Mouse (Mus musculus): ENCODE results near the gene Tlr13. TPM values are rescaled to one million over a fixed set of nuclear protein-coding genes. Genes with fewer than 3 reads are reported as not detected.
"Not testable (repeated sequence)": the region's sequence is repeated elsewhere in the genome, so short reads cannot be mapped to it uniquely, and the experiment has no call there.

Gene Tlr13
- polyA plus RNA-seq, 1 experiment from 2014 or later = 0.67 TPM

- H3K9ac ChIP-seq (ENCODE audit: low read depth, low read length) = no peak overlapping the region
- peak; percentile 81 for ATAC-seq
- H3K4me3 ChIP-seq (ENCODE audit: low read length) = peak overlapping the region; percentile 32
- no peaks in the 10 kb centered on the region for H3K9me3 ChIP-seq (ENCODE audit: control insufficient read depth, low read length)
- H3K4me2 ChIP-seq (ENCODE audit: low read depth, low read length) = no peak overlapping the region
- H3K27ac ChIP-seq (ENCODE audit: low read length) = no peak overlapping the region
- no peaks in the 10 kb centered on the region for H3K4me1 ChIP-seq (ENCODE audit: control insufficient read depth, insufficient read depth, low read length)
- WGBS = 52% methylated on average over 5 of the region's 6 CpGs
- H3K36me3 ChIP-seq (ENCODE audit: control insufficient read depth, insufficient read depth, low read length) = no peaks in the 10 kb centered on the region
- no peaks in the 10 kb centered on the region for H3K27me3 ChIP-seq (replicated peaks; ENCODE audit: control insufficient read depth, insufficient read depth, low read length)
These were observed 28.8 kb downstream of the Tlr13 start for GRCm38 (mm10) chrX:106171853-106172154.

DNA sequence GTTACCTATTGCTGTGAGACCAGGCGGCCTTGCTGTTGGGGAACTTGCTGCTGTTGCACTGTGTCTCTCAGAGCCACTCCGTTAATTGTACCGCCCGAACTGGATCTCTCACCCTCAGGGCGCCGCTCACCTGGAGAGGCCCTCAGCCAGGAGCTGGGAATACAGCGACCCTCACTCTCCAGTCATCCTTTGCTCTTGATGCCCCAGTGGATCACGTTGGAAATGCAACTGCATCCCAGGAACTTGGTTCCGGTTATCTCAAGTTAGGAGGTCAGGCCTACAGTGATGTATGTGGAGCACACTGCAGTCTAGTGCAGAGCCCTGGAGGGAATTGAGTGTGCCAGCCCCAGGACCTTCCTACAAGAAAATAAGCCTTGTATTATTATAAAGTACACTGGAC lies 33.3 kb downstream of the Tlr13 start:
- H3K27ac ChIP-seq (ENCODE audit: low read length) = no peak overlapping the region
- ATAC-seq = no peak
- H3K4me2 ChIP-seq (ENCODE audit: low read depth, low read length) = no peak overlapping the region
- no peaks in the 10 kb centered on the region for H3K9me3 ChIP-seq (ENCODE audit: control insufficient read depth, low read length)
- WGBS = 59% methylated on average over 9 of the region's 9 CpGs
- H3K4me3 ChIP-seq (ENCODE audit: low read length) = no peak overlapping the region
- no peaks in the 10 kb centered on the region for H3K4me1 ChIP-seq (ENCODE audit: control insufficient read depth, insufficient read depth, low read length)
- H3K9ac ChIP-seq (ENCODE audit: low read depth, low read length) = no peak overlapping the region
- no peaks in the 10 kb centered on the region for H3K27me3 ChIP-seq (replicated peaks; ENCODE audit: control insufficient read depth, insufficient read depth, low read length)
- no peaks in the 10 kb centered on the region for H3K36me3 ChIP-seq (ENCODE audit: control insufficient read depth, insufficient read depth, low read length)

GRCm38 (mm10) chrX:106184279-106184678 lies 41.3 kb downstream of the Tlr13 start:
- no peaks in the 10 kb centered on the region for H3K9me3 ChIP-seq (ENCODE audit: control insufficient read depth, low read length)
- H3K27ac ChIP-seq (ENCODE audit: low read length) = no peak overlapping the region
- H3K36me3 ChIP-seq (ENCODE audit: control insufficient read depth, insufficient read depth, low read length) = no peaks in the 10 kb centered on the region
- H3K4me1 ChIP-seq (ENCODE audit: control insufficient read depth, insufficient read depth, low read length) = 0 out of 2 replicates have a peak, but pooled peaks cover 5% of the 10 kb centered on the region
- H3K9ac ChIP-seq (ENCODE audit: low read depth, low read length) = no peak overlapping the region
- H3K27me3 ChIP-seq (replicated peaks; ENCODE audit: control insufficient read depth, insufficient read depth, low read length) = no peaks in the 10 kb centered on the region
- ATAC-seq = no peak
- WGBS = 52% methylated on average over 4 of the region's 4 CpGs
- H3K4me3 ChIP-seq (ENCODE audit: low read length) = no peak overlapping the region
- no peak overlapping the region for H3K4me2 ChIP-seq (ENCODE audit: low read depth, low read length)

DNA sequence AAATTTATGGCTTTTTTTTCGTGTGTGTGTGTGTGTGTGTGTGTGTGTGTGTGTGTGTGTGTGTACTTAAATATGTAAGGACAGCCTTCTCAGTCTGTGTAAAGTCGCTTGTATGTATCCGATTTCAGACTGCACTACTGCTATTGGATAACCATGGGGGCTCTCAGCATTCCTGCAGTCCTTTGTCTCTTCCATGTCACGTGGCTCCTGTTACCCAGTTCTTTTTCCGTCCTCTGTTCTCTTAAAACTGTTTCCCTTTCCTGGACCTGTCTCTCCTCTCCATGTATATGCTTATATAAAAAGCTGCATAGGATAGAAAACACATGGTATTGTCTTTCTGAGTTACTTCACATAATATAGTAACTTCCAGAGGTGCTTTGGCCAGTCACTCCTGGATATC lies 42.7 kb downstream of the Tlr13 start:
- ATAC-seq = no peak

GRCm38 (mm10) chrX:106186713-106187649 lies 44.0 kb downstream of the Tlr13 start, which contains the start of gene Pgk1:
Pgk1 (plus strand) TSS chrX:106187100.
- peak within 1 kb of the TSS; percentile 87 for H3K27ac ChIP-seq (ENCODE audit: low read length)
- 10% methylated on average over 49 of the region's 55 CpGs for WGBS

More for the DNA sequence above, 42.7 kb downstream of the Tlr13 start:
- Histone ChIP-seq H3K9me3 (ENCODE audit: control insufficient read depth, low read length) (no peaks in the 10 kb centered on the region), H3K9ac (ENCODE audit: low read depth, low read length) (no peak overlapping the region), H3K36me3 (ENCODE audit: control insufficient read depth, insufficient read depth, low read length) (no peaks in the 10 kb centered on the region), H3K4me1 (ENCODE audit: control insufficient read depth, insufficient read depth, low read length) (0 out of 2 replicates have a peak, but pooled peaks cover 5% of the 10 kb centered on the region), H3K4me3 (ENCODE audit: low read length) (no peak overlapping the region), H3K27ac (ENCODE audit: low read length) (peak overlapping the region; percentile 70), H3K27me3 (replicated peaks; ENCODE audit: control insufficient read depth, insufficient read depth, low read length) (no peaks in the 10 kb centered on the region), H3K4me2 (ENCODE audit: low read depth, low read length) (no peak overlapping the region)
- 16% methylated on average over 5 of the region's 5 CpGs for WGBS

DNA sequence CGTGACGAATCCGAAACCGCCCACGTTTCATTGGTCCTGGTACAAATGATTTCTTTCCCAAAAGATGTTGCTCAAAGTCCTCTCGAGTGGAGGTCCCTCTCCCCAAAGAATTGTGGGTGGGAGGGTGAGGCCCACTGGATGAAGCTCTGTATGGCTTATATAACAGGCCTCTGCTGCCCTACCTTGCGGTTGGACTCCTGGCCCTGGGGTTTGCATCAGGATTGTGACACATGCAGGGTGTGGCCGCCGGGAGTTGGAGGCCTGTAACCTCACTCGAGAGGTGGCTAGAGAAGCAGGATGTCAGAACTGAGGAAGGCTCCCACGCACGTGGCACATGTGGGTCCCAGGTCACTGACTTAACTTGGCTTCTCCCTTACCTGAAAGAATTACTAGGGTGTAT lies 44.7 kb downstream of the Tlr13 start:
- Histone ChIP-seq H3K9ac (ENCODE audit: low read depth, low read length) (peak overlapping the region; percentile 71), H3K4me3 (ENCODE audit: low read length) (peak overlapping the region; percentile 59), H3K27me3 (replicated peaks; ENCODE audit: control insufficient read depth, insufficient read depth, low read length) (no peaks in the 10 kb centered on the region), H3K4me2 (ENCODE audit: low read depth, low read length) (peak overlapping the region; percentile 62), H3K36me3 (ENCODE audit: control insufficient read depth, insufficient read depth, low read length) (no peaks in the 10 kb centered on the region), H3K9me3 (ENCODE audit: control insufficient read depth, low read length) (no peaks in the 10 kb centered on the region), H3K27ac (ENCODE audit: low read length) (peak overlapping the region; percentile 87), H3K4me1 (ENCODE audit: control insufficient read depth, insufficient read depth, low read length) (0 out of 2 replicates have a peak, but pooled peaks cover 5% of the 10 kb centered on the region)
- WGBS = 15% methylated on average over 12 of the region's 12 CpGs
- peak; percentile 49 for ATAC-seq

More at GRCm38 (mm10) chrX:106186713-106187649, 44.0 kb downstream of the Tlr13 start, which contains the start of gene Pgk1:
- Histone ChIP-seq H3K4me1 (ENCODE audit: control insufficient read depth, insufficient read depth, low read length) (0 out of 2 replicates have a peak, but pooled peaks cover 5% of the 10 kb centered on the region), H3K9me3 (ENCODE audit: control insufficient read depth, low read length) (no peaks in the 10 kb centered on the region), H3K4me2 (ENCODE audit: low read depth, low read length) (peak within 1 kb of the TSS; percentile 62), H3K4me3 (ENCODE audit: low read length) (peak within 1 kb of the TSS; percentile 59), H3K27me3 (replicated peaks; ENCODE audit: control insufficient read depth, insufficient read depth, low read length) (no peaks in the 10 kb centered on the region), H3K9ac (ENCODE audit: low read depth, low read length) (peak within 1 kb of the TSS; percentile 71), H3K36me3 (ENCODE audit: control insufficient read depth, insufficient read depth, low read length) (no peaks in the 10 kb centered on the region)
- peak; percentile 96 for ATAC-seq

- ATAC-seq = no peak
- Histone ChIP-seq H3K9me3 (ENCODE audit: control insufficient read depth, low read length) (no peaks in the 10 kb centered on the region), H3K4me3 (ENCODE audit: low read length) (peak overlapping the region; percentile 59), H3K36me3 (ENCODE audit: control insufficient read depth, insufficient read depth, low read length) (no peaks in the 10 kb centered on the region), H3K4me1 (ENCODE audit: control insufficient read depth, insufficient read depth, low read length) (0 out of 2 replicates have a peak, but pooled peaks cover 5% of the 10 kb centered on the region), H3K27me3 (replicated peaks; ENCODE audit: control insufficient read depth, insufficient read depth, low read length) (no peaks in the 10 kb centered on the region), H3K27ac (ENCODE audit: low read length) (no peak overlapping the region), H3K4me2 (ENCODE audit: low read depth, low read length) (peak overlapping the region; percentile 62), H3K9ac (ENCODE audit: low read depth, low read length) (peak overlapping the region; percentile 71)
- 45% methylated on average over 5 of the region's 5 CpGs for WGBS
These were observed 46.4 kb downstream of the Tlr13 start for GRCm38 (mm10) chrX:106189356-106189755.

- Histone ChIP-seq H3K9ac (ENCODE audit: low read depth, low read length) (no peak overlapping the region), H3K4me1 (ENCODE audit: control insufficient read depth, insufficient read depth, low read length) (0 out of 2 replicates have a peak, but pooled peaks cover 5% of the 10 kb centered on the region), H3K36me3 (ENCODE audit: control insufficient read depth, insufficient read depth, low read length) (no peaks in the 10 kb centered on the region), H3K27me3 (replicated peaks; ENCODE audit: control insufficient read depth, insufficient read depth, low read length) (no peaks in the 10 kb centered on the region), H3K27ac (ENCODE audit: low read length) (no peak overlapping the region), H3K4me3 (ENCODE audit: low read length) (peak overlapping the region; percentile 59), H3K4me2 (ENCODE audit: low read depth, low read length) (peak overlapping the region; percentile 62; the same call in 1 of the 2 replicates), H3K9me3 (ENCODE audit: control insufficient read depth, low read length) (no peaks in the 10 kb centered on the region)
- 26% methylated on average over 4 of the region's 4 CpGs for WGBS
- no peak for ATAC-seq
These were observed 47.1 kb downstream of the Tlr13 start for GRCm38 (mm10) chrX:106190091-106190490.

GRCm38 (mm10) chrX:106194361-106194760 lies 51.4 kb downstream of the Tlr13 start:
- H3K4me1 ChIP-seq (ENCODE audit: control insufficient read depth, insufficient read depth, low read length); H3K9ac ChIP-seq (ENCODE audit: low read depth, low read length); H3K36me3 ChIP-seq (ENCODE audit: control insufficient read depth, insufficient read depth, low read length); ATAC-seq; H3K27me3 ChIP-seq (replicated peaks; ENCODE audit: control insufficient read depth, insufficient read depth, low read length); H3K4me3 ChIP-seq (ENCODE audit: low read length); H3K9me3 ChIP-seq (ENCODE audit: control insufficient read depth, low read length); H3K27ac ChIP-seq (ENCODE audit: low read length); H3K4me2 ChIP-seq (ENCODE audit: low read depth, low read length): not testable (repeated sequence)
- WGBS = 88% methylated on average over 5 of the region's 6 CpGs
